Mouse (Mus musculus) inflammation-experienced regulatory T-cells, adult 6 months (primary cell): ENCODE results near the gene Pik3r3. TPM values are rescaled to one million over a fixed set of nuclear protein-coding genes. Genes with fewer than 3 reads are reported as not detected.

Experiments used
- polyA plus RNA-seq, 3 experiments: library from polyadenylated mRNA; unstranded; fragments of 100-300 nt; shearing (Covaris generic); gene quantifications; one replicate each; pipeline ENCODE4 v1.2.1; 2017

Pik3r3 gene
- polyA plus RNA-seq, 3 experiments from 2014 or later: 1.2 to 3.4 (median 2.3) TPM

Other genes with a start within 250 kb of the Pik3r3 start
- 10 to 100 TPM; 29.0 to 64.8 (median 60.3) TPM for gene Faah, start 203.7 kb upstream of the Pik3r3 start, polyA plus RNA-seq
- 10 to 100 TPM; 21.2 to 33.3 (median 29.9) TPM for gene Nsun4, start 167.7 kb upstream of the Pik3r3 start, polyA plus RNA-seq
- 100 to 1,000 TPM; 803 to 910 (median 862) TPM for gene Uqcrh, start 146.5 kb upstream of the Pik3r3 start, polyA plus RNA-seq
- gene Lrrc41, start 146.3 kb upstream of the Pik3r3 start, polyA plus RNA-seq: 10 to 100 TPM; 16.5 to 19.0 (median 18.0) TPM
- gene Rad54l, start 97.9 kb upstream of the Pik3r3 start, polyA plus RNA-seq: 10 to 100 TPM in 1 of 3 experiments, 1 to 10 TPM in 2; 4.6 to 23.5 (median 5.7) TPM
- 10 to 100 TPM in 1 of 3 experiments, 1 to 10 TPM in 2; 7.5 to 11.5 (median 7.7) TPM for gene Pomgnt1, start 97.8 kb upstream of the Pik3r3 start, polyA plus RNA-seq
- gene Lurap1, start 70.3 kb upstream of the Pik3r3 start, polyA plus RNA-seq: under 1 TPM; 0.43 to 0.75 (median 0.63) TPM
- not detected for gene Tspan1, start 54.0 kb upstream of the Pik3r3 start, polyA plus RNA-seq
- gene 1700042G07Rik, start 48.2 kb upstream of the Pik3r3 start, polyA plus RNA-seq: not detected
- gene Gm49337, start 48.2 kb upstream of the Pik3r3 start, polyA plus RNA-seq: not detected
- 1 to 10 TPM; 4.5 to 5.5 (median 4.7) TPM for gene Mast2, start 242.6 kb downstream of the Pik3r3 start, polyA plus RNA-seq